Mouse (Mus musculus) E14TG2a.4 (cell line): ENCODE results near the gene Camkk1.

ENCODE experiments used
- CTCF ChIP-seq: conservative IDR thresholded peaks from 2 replicates; pipeline ENCODE4 v1.5.1; 2014; ENCODE audit warnings: low read length
- NANOG ChIP-seq: IDR thresholded peaks from 2 replicates; pipeline ENCODE4 v1.6.1; 2014; ENCODE audit warnings: borderline replicate concordance, low read length, mixed read lengths
- POU5F1 ChIP-seq: IDR thresholded peaks from 2 replicates; pipeline ENCODE4 v1.6.1; 2014; ENCODE audit warnings: low read length, borderline replicate concordance

- TF ChIP-seq CTCF (no peak), POU5F1 (no peak), NANOG (no peak)
Measured at GRCm38 (mm10) chr11:73052795-73053194, 34.0 kb downstream of the Camkk1 start.
